Mouse (Mus musculus) neural tube, embryonic 11.5 days (tissue): ENCODE results near the gene Mylk3. TPM values are rescaled to one million over a fixed set of nuclear protein-coding genes. Genes with fewer than 3 reads are reported as not detected.

Experiments
- ATAC-seq: fragments of 200-750 bp; cut with Nextera tagmentation; 2 replicates; pipeline ENCODE4 v1.8.0; 2017; ENCODE audit warnings: moderate number of reproducible peaks, mild to moderate bottlenecking, moderate TSS enrichment, moderate library complexity; ENCODE audit not compliant: insufficient read depth, low FRiP score, low TSS enrichment
- DNase-seq: peaks from one replicate; pipeline ENCODE4 v3.0.0-alpha.2; 2015; ENCODE audit warnings: low spot score
- H3K27ac ChIP-seq: fragments of 300-500 bp; sonication (generic); 2 replicates; pipeline ENCODE4 v1.5.1; 2014; ENCODE audit warnings: low read depth, mild to moderate bottlenecking, low read length
- H3K27me3 ChIP-seq: fragments of 300-500 bp; sonication (generic); 2 replicates; pipeline ENCODE4 v1.6.1; 2014; ENCODE audit warnings: mild to moderate bottlenecking, low read length, mixed read lengths; ENCODE audit not compliant: control insufficient read depth, insufficient read depth
- H3K36me3 ChIP-seq: fragments of 300-500 bp; sonication (generic); 2 replicates; pipeline ENCODE4 v1.6.1; 2014; ENCODE audit warnings: mild to moderate bottlenecking, low read length, moderate library complexity, mixed read lengths; ENCODE audit not compliant: control insufficient read depth, insufficient read depth
- H3K4me1 ChIP-seq: fragments of 300-500 bp; sonication (generic); 2 replicates; pipeline ENCODE4 v1.6.1; 2014; ENCODE audit warnings: low read length, mixed read lengths; ENCODE audit not compliant: control insufficient read depth, insufficient read depth
- H3K4me2 ChIP-seq: fragments of 300-500 bp; sonication (generic); 2 replicates; pipeline ENCODE4 v1.6.1; 2014; ENCODE audit warnings: low read depth, mild to moderate bottlenecking, moderate library complexity
- H3K4me3 ChIP-seq: fragments of 300-500 bp; sonication (generic); 2 replicates; pipeline ENCODE4 v1.5.1; 2014; ENCODE audit warnings: low read depth, low read length
- H3K9ac ChIP-seq: fragments of 300-500 bp; sonication (generic); 2 replicates; pipeline ENCODE4 v1.6.1; 2014; ENCODE audit warnings: mild to moderate bottlenecking, low read length
- H3K9me3 ChIP-seq: fragments of 300-500 bp; sonication (generic); 2 replicates; pipeline ENCODE4 v1.6.1; 2016; ENCODE audit warnings: low read length; ENCODE audit not compliant: control insufficient read depth
- WGBS: fragments of 180-500 bp; shearing (Covaris S2); extraction: QIAGEN DNeasy Blood & Tissue Kit; methylation state at CpG from one replicate; pipeline ENCODE4 v1.1.7; 2014; 5-methylcytosine and 5-hydroxymethylcytosine counted together
- polyA plus RNA-seq: library from polyadenylated mRNA; unstranded; fragments of >200 nt; fragmentation: Nextera tagmentation; extraction: Ambion mirVana; gene quantifications from 2 replicates; pipeline ENCODE4 v1.2.1, GENCODE M21; 2014

Mylk3 gene
- polyA plus RNA-seq = 1.6 and 2.2 TPM in 2 replicates

DNA sequence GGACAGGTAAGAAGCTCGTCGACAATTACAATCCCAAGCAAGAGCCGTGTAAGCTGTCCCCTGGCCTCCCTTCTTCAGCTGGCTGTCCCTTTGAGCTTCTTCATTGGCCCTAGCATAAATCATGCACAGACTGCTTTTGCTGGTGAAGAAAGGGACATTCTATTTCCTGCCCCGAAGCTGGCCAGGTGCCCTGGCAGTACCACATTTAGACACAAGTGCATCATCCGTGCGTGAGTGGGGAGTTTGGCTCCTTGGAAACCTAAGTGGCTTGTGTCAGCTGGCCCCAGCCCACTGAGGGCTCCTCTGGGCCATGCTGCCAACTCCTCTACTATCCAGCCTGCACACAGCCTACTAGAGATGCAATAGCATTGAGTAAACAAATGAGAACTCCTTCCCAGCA is at the start of gene Mylk3:
Mylk3 (minus strand) TSS at position 141 of the 400 bp plus-strand sequence.
- H3K4me2 ChIP-seq = no peak within 1 kb of the TSS
- no peak within 1 kb of the TSS for H3K27ac ChIP-seq
- no peaks in the 10 kb centered on the region for H3K9me3 ChIP-seq
- no peaks in the 10 kb centered on the region for H3K36me3 ChIP-seq
- H3K4me1 ChIP-seq = no peaks in the 10 kb centered on the region
- H3K27me3 ChIP-seq = no peaks in the 10 kb centered on the region
- ATAC-seq (no peak), DNase-seq (no peak)
- no peak within 1 kb of the TSS for H3K4me3 ChIP-seq
- no peak within 1 kb of the TSS for H3K9ac ChIP-seq
- WGBS = 85% methylated on average over 6 of the region's 6 CpGs

DNA sequence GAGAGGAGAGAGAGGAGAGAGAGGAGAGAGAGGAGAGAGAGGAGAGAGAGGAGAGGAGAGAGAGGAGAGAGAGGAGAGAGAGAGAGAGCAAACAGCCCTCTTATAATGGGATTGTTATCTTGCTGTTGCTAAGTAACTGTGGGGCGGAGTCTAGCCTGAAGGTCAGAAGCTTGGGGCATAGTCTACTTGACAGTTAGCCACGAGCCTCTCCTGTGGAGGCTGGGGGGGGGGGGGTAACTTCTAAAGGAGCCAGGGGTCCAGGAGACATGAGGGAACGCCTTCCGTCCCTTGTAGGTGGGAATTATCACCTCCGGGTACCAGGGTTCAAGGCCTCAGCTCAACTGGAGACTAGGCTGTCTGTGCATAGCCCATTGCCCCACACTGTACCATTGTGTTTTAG is 49.6 kb upstream of the Mylk3 start:
- H3K4me1 ChIP-seq = peaks cover 6% of the 10 kb centered on the region

DNA sequence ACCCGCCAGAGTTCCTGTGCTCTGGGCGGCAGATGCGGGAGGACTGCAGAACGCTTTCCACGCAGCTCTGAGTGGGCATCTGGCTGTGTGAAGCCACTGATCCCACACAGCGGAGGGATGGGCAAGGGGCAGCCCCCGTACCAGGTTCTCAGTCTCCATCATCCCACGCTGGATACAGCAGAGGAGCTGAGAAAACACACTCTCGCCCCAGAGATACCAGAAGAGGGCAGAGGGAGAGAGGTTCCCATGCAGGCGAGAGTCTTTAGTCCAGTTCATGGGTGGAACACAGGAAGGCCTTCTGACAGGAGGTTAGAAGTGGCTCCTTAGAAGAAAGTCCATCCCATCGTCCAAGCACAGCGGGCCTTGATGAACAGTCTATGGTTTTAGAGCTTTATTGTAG is 48.7 kb upstream of the Mylk3 start:
- Histone ChIP-seq H3K4me2 (no peak overlapping the region), H3K9ac (no peak overlapping the region), H3K4me1 (peaks cover 8% of the 10 kb centered on the region), H3K4me3 (no peak overlapping the region), H3K36me3 (no peaks in the 10 kb centered on the region), H3K27ac (no peak overlapping the region), H3K27me3 (no peaks in the 10 kb centered on the region), H3K9me3 (no peaks in the 10 kb centered on the region)
- no peak for DNase-seq
- WGBS = 67% methylated on average over 12 of the region's 12 CpGs
- no peak for ATAC-seq

More for the DNA sequence above, 49.6 kb upstream of the Mylk3 start:
- H3K27ac ChIP-seq = no peak overlapping the region
- no peak for ATAC-seq
- H3K4me3 ChIP-seq = no peak overlapping the region
- no peaks in the 10 kb centered on the region for H3K9me3 ChIP-seq
- no peak for DNase-seq
- 58% methylated on average over 5 of the region's 5 CpGs for WGBS
- no peaks in the 10 kb centered on the region for H3K36me3 ChIP-seq
- no peak overlapping the region for H3K4me2 ChIP-seq
- no peaks in the 10 kb centered on the region for H3K27me3 ChIP-seq
- no peak overlapping the region for H3K9ac ChIP-seq

DNA sequence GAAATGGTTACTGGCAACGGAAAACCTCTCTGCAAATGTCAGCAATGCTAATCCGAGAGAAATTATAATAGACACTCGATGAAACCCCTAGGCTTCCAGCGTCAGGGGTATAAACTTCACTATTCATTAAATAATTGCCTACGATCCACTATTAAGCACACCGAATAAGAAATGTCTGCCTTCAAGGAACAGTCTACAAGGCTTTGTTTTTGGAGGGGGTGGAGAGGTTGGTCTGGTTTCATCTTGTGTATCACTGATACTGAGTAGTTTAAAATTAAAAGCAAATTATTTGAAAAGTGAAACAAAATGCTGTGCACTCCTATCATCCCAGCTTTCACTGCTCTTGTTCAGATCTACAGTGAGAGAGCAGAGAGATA is 46.9 kb upstream of the Mylk3 start:
- peaks cover 16% of the 10 kb centered on the region for H3K4me1 ChIP-seq
- H3K27ac ChIP-seq = no peak overlapping the region
- no peaks in the 10 kb centered on the region for H3K27me3 ChIP-seq
- WGBS = 4% methylated on average over 6 of the region's 6 CpGs
- no peaks in the 10 kb centered on the region for H3K9me3 ChIP-seq
- peak overlapping the region; percentile 43 for H3K4me2 ChIP-seq
- peak overlapping the region; percentile 82 for H3K4me3 ChIP-seq
- no peaks in the 10 kb centered on the region for H3K36me3 ChIP-seq
- peak; percentile 64 for ATAC-seq
- peak overlapping the region; percentile 29; the same call in 1 of the 2 replicates for H3K9ac ChIP-seq
- DNase-seq = no peak

DNA sequence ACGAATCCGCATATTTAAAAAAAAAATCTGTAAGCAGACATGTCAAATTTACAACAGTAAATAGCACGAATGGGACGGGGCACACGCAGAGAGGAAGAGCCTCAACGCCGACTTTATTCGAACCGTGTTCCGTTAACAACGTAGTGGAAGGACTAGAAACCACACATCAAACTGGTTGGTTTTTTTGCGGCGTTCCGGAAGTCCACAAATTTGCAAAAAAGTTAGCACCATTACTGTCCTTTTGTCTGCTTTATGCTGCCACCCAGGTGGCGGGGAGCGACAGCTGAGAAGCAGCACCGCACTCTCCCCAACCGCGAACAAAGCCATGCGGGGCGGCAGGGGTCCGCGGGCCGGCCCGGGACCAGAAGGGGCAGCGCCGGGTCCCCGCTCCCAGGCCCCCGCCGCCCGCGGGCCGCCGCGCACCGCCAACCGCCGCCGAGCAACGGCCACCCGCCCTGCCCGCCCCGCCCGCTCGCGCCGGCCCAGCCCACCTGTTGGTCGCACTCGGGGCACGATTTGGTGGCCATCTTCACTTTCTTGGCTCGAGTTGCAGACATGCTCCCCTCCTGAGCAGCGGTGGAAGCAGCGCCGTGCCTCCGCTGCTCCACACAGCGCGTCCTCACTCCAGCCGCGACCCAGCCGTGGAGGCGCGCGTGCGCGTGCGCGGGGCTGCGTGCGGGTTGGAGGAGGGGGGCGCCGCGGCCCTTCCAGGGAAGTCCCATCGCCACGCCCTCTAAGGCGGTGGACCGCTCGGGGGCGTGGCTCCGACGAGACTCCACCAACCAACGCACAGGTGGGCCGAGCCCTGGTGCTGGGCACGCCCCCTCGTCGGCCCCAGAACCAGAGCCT is 46.2 kb upstream of the Mylk3 start, which contains the start of gene 4921524J17Rik:
4921524J17Rik (minus strand) TSS at position 666 of the 849 bp plus-strand sequence.
- Histone ChIP-seq H3K9ac (peak within 1 kb of the TSS; percentile 90), H3K27me3 (no peaks in the 10 kb centered on the region), H3K36me3 (no peaks in the 10 kb centered on the region), H3K9me3 (no peaks in the 10 kb centered on the region), H3K27ac (peak within 1 kb of the TSS; percentile 95), H3K4me2 (peak within 1 kb of the TSS; percentile 44), H3K4me3 (peak within 1 kb of the TSS; percentile 82), H3K4me1 (peaks cover 16% of the 10 kb centered on the region)
- peak; percentile 99 for DNase-seq
- under 1% methylated on average over 57 of the region's 85 CpGs for WGBS
- peak; percentile 99 for ATAC-seq

DNA sequence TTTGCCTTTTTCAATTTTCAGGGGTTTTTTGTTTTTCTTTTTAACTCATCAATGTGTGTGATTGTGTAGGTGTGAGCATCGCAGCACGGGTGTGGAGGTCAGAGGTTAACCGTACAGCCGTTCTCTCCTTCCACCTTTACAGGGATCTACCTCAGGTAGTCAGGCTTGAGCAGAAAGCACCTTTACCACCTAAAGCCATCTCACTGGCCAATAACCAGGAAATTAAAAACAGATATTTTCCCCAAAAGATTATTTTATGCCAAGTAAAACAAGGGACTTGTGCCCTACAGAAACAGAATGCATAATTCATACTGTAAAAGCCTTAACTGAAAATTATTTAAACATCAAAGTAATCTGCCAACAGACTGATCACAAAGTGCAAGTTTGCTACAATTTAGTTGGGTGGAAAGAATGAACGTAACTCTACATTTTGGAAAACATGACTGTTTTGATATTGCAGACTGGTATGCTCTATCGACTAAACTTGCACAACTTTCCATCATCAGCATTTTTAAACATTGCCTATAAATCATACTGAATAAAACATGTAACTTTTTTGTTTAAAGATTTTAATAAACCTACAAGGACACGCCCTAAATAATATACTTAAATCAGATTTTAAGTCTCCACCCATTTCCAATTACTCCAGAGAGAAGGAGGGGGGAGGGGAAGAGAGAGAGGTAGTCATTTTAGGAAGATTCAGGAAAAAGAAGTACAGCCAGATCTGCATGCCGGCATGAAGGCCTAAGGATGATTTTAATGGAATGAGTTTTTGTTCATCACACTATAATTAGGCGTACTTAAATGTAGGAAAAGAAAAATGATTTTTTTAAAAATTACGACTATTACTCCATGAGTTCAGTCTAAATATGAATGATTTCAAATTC is 45.4 kb upstream of the Mylk3 start:
- H3K27me3 ChIP-seq = no peaks in the 10 kb centered on the region
- peak overlapping the region; percentile 90 for H3K9ac ChIP-seq
- DNase-seq (no peak), ATAC-seq (no peak)
- H3K27ac ChIP-seq = no peak overlapping the region; the same call in 1 of the 2 replicates
- H3K4me1 ChIP-seq = peaks cover 16% of the 10 kb centered on the region
- H3K9me3 ChIP-seq = no peaks in the 10 kb centered on the region
- H3K4me3 ChIP-seq = peak overlapping the region; percentile 82
- H3K36me3 ChIP-seq = no peaks in the 10 kb centered on the region
- 19% methylated on average over 10 of the region's 10 CpGs for WGBS
- peak overlapping the region; percentile 44 for H3K4me2 ChIP-seq

DNA sequence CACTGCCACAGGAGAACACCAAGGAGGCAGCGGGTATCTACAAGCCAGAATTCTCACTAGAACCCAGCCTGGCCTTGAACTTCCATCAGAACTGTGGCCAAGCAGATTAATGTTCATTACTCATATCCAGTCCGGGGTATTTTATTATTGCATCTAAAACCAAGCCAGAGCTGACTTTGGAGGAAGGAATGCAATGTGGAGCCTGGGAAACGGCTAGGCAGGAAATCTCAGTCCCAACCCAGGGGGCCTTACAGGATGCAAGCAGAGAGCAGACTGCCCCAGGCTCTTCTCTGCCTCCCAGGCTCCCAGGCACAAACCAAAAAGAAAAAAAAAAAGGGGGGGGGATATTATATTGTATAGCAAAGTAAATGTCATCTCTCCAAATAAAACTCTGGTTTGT is 44.7 kb upstream of the Mylk3 start:
- Histone ChIP-seq H3K9ac (no peak overlapping the region), H3K9me3 (no peaks in the 10 kb centered on the region), H3K4me3 (peak overlapping the region; percentile 82; the same call in 1 of the 2 replicates), H3K36me3 (no peaks in the 10 kb centered on the region), H3K4me1 (peaks cover 16% of the 10 kb centered on the region), H3K27ac (no peak overlapping the region), H3K4me2 (peak overlapping the region; percentile 44; the same call in 1 of the 2 replicates), H3K27me3 (no peaks in the 10 kb centered on the region)
- DNase-seq = peak; percentile 35
- WGBS = 36% methylated on average over 3 of the region's 3 CpGs
- ATAC-seq = no peak

DNA sequence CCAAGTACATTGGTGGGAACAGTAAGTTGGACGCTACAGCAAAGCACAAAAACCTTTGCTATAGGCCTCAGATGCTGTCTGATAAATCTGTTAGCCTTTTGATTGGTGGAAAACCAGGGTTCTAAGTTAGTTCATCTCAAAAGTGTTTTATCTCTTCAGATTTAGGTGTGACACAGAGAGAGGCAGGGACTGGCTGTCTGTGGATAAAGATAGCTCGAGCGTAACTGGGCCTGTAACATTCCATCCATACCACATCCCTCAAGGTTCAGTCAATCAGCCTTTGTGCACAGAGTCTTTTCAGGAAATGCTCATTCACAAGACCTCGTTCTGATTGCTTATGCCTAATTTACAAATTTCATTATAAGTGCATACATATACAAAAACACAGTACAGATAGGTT is 43.1 kb upstream of the Mylk3 start:
- no peak for DNase-seq

More for the DNA sequence above, 43.1 kb upstream of the Mylk3 start:
- 24% methylated on average over 4 of the region's 4 CpGs for WGBS
- H3K36me3 ChIP-seq = no peaks in the 10 kb centered on the region
- H3K9ac ChIP-seq = no peak overlapping the region
- H3K27me3 ChIP-seq = no peaks in the 10 kb centered on the region
- H3K4me1 ChIP-seq = peaks cover 16% of the 10 kb centered on the region
- H3K27ac ChIP-seq = no peak overlapping the region
- H3K4me2 ChIP-seq = no peak overlapping the region
- H3K9me3 ChIP-seq = no peaks in the 10 kb centered on the region
- no peak overlapping the region for H3K4me3 ChIP-seq
- ATAC-seq = no peak
